Mouse (Mus musculus) CH12.LX (cell line): ENCODE results near the gene Olfr649. TPM values are rescaled to one million over a fixed set of nuclear protein-coding genes. Genes with fewer than 3 reads are reported as not detected.

Source experiments
- DNase-seq: peaks from one replicate; pipeline ENCODE4 v3.0.0-alpha.2; 2013; ENCODE audit errors: extremely low read depth
- H3K27ac ChIP-seq: 2 replicates; pipeline ENCODE4 v1.5.1; 2012; ENCODE audit warnings: low read depth, mild to moderate bottlenecking, control low read depth, moderate library complexity; ENCODE audit not compliant: insufficient read depth
- H3K27me3 ChIP-seq: replicated peaks from 2 replicates; pipeline ENCODE3; 2012; ENCODE audit warnings: inconsistent platforms
- H3K36me3 ChIP-seq, 2 experiments: replicated peaks in 1 of 2; 2 replicates each; pipeline versions ENCODE3 to v1.6.1; 2012; ENCODE audit warnings: inconsistent platforms in 1 of 2, low read length in 1 of 2, mild to moderate bottlenecking in 1 of 2, mixed read lengths in 1 of 2, moderate library complexity in 1 of 2; ENCODE audit not compliant: control insufficient read depth in 1 of 2, insufficient read depth in 1 of 2
- H3K4me1 ChIP-seq, 2 experiments: 2 replicates each; pipeline ENCODE4 v1.6.1; 2012; ENCODE audit warnings: inconsistent platforms in 1 of 2, moderate library complexity in 1 of 2; ENCODE audit not compliant: insufficient read depth in 2 of 2, control insufficient read depth in 1 of 2
- H3K4me2 ChIP-seq: 2 replicates; pipeline ENCODE4 v1.6.1; 2012; ENCODE audit warnings: low read depth, mild to moderate bottlenecking, control low read depth; ENCODE audit not compliant: poor library complexity, insufficient read depth, severe bottlenecking
- H3K4me3 ChIP-seq, 3 experiments: fragments of 150-350 bp in 1 of 3; sonication (generic) in 1 of 3; replicated peaks in 1 of 3; 2 replicates each; pipeline versions ENCODE3 to v1.5.1; 2011 to 2012; ENCODE audit warnings: low read depth in 2 of 3, low read length in 2 of 3, mild to moderate bottlenecking in 2 of 3, moderate library complexity in 2 of 3, control low read depth in 1 of 3, improper control_type of control experiment in 1 of 3, inconsistent platforms in 1 of 3, mixed read lengths in 1 of 3; ENCODE audit not compliant: poor library complexity in 1 of 3
- H3K79me2 ChIP-seq: replicated peaks from 2 replicates; pipeline ENCODE4 v1.6.1; 2012; ENCODE audit warnings: mild to moderate bottlenecking, moderate library complexity; ENCODE audit not compliant: control insufficient read depth, poor library complexity, insufficient read depth, severe bottlenecking; ENCODE audit errors: extremely low read depth
- H3K9ac ChIP-seq: 2 replicates; pipeline ENCODE4 v1.6.1; 2012; ENCODE audit warnings: low read depth, mild to moderate bottlenecking, control low read depth, moderate library complexity; ENCODE audit not compliant: insufficient read depth
- H3K9me3 ChIP-seq: replicated peaks from 2 replicates; pipeline ENCODE3; 2012; ENCODE audit warnings: low read length, inconsistent platforms, mixed read lengths
- BHLHE40 ChIP-seq: IDR thresholded peaks from 2 replicates; pipeline ENCODE4 v1.6.1; 2011; ENCODE audit warnings: mild to moderate bottlenecking, low read depth, low read length, improper control_type of control experiment
- CHD1 ChIP-seq: IDR thresholded peaks from 2 replicates; pipeline ENCODE4 v1.6.1; 2012; ENCODE audit warnings: low read depth, low read length, improper control_type of control experiment, inconsistent platforms
- CHD2 ChIP-seq: IDR thresholded peaks from 2 replicates; pipeline ENCODE4 v1.6.1; 2011; ENCODE audit warnings: low read length, improper control_type of control experiment
- CTCF ChIP-seq, 2 experiments: IDR thresholded peaks in 1 of 2; conservative IDR thresholded peaks in 1 of 2; 2 replicates each; pipeline ENCODE4 v1.5.1; 2011 to 2012; ENCODE audit warnings: low read depth in 2 of 2, low read length in 2 of 2, improper control_type of control experiment in 1 of 2, inconsistent platforms in 1 of 2, mild to moderate bottlenecking in 1 of 2, moderate library complexity in 1 of 2
- E2F4 ChIP-seq: IDR thresholded peaks from 2 replicates; pipeline ENCODE4 v1.6.1; 2011; ENCODE audit warnings: low read depth, low read length, improper control_type of control experiment; ENCODE audit not compliant: insufficient replicate concordance
- ELF1 ChIP-seq: IDR thresholded peaks from 2 replicates; pipeline ENCODE4 v1.6.1; 2014; ENCODE audit warnings: low read depth, mild to moderate bottlenecking, inconsistent platforms, low read length, improper control_type of control experiment
- GABPA ChIP-seq: IDR thresholded peaks from 2 replicates; pipeline ENCODE4 v1.6.1; 2012; ENCODE audit warnings: low read depth, low read length, improper control_type of control experiment, inconsistent platforms; ENCODE audit not compliant: insufficient replicate concordance
- HCFC1 ChIP-seq: IDR thresholded peaks from 2 replicates; pipeline ENCODE4 v1.6.1; 2012; ENCODE audit warnings: low read depth, mild to moderate bottlenecking, inconsistent platforms, low read length, improper control_type of control experiment
- JUN ChIP-seq: IDR thresholded peaks from 2 replicates; pipeline ENCODE4 v1.6.1; 2011; ENCODE audit warnings: low read depth, mild to moderate bottlenecking, low read length, improper control_type of control experiment, moderate library complexity; ENCODE audit not compliant: insufficient read depth
- JUND ChIP-seq: conservative IDR thresholded peaks from 2 replicates; pipeline ENCODE4 v1.6.1; 2011; ENCODE audit warnings: low read depth, low read length, improper control_type of control experiment
- MAFK ChIP-seq: IDR thresholded peaks from 2 replicates; pipeline ENCODE4 v1.6.1; 2011; ENCODE audit warnings: low read length, improper control_type of control experiment; ENCODE audit not compliant: insufficient replicate concordance
- MAX ChIP-seq: IDR thresholded peaks from 2 replicates; pipeline ENCODE4 v1.6.1; 2011; ENCODE audit warnings: low read length, improper control_type of control experiment
- MAZ ChIP-seq: IDR thresholded peaks from 2 replicates; pipeline ENCODE4 v1.6.1; 2012; ENCODE audit warnings: low read depth, mild to moderate bottlenecking, inconsistent platforms, low read length, improper control_type of control experiment, moderate library complexity
- NELFE ChIP-seq: IDR thresholded peaks from 2 replicates; pipeline ENCODE4 v1.6.1; 2011; ENCODE audit warnings: low read depth, low read length, improper control_type of control experiment
- NRF1 ChIP-seq: IDR thresholded peaks from 2 replicates; pipeline ENCODE4 v1.6.1; 2014; ENCODE audit warnings: low read depth, mild to moderate bottlenecking, inconsistent platforms, low read length, improper control_type of control experiment, moderate library complexity
- PAX5 ChIP-seq: IDR thresholded peaks from 2 replicates; pipeline ENCODE4 v1.6.1; 2012; ENCODE audit warnings: low read length, inconsistent platforms, mixed read lengths
- POLR2A ChIP-seq: IDR thresholded peaks from 2 replicates; pipeline ENCODE4 v1.6.1; 2011; ENCODE audit warnings: low read depth, mild to moderate bottlenecking, improper control_type of control experiment, low read length
- POLR2AphosphoS2 ChIP-seq: IDR thresholded peaks from 2 replicates; pipeline ENCODE4 v1.6.1; 2011; ENCODE audit warnings: low read depth, low read length, improper control_type of control experiment
- RAD21 ChIP-seq: IDR thresholded peaks from 2 replicates; pipeline ENCODE4 v1.6.1; 2011; ENCODE audit warnings: low read depth, mild to moderate bottlenecking, low read length, improper control_type of control experiment, moderate library complexity
- RCOR1 ChIP-seq: conservative IDR thresholded peaks from 2 replicates; pipeline ENCODE4 v1.6.1; 2012; ENCODE audit warnings: low read depth, mild to moderate bottlenecking, inconsistent platforms, low read length, improper control_type of control experiment
- SIN3A ChIP-seq: IDR thresholded peaks from 2 replicates; pipeline ENCODE4 v1.6.1; 2012; ENCODE audit warnings: low read length, improper control_type of control experiment, inconsistent platforms
- SMC3 ChIP-seq: IDR thresholded peaks from 2 replicates; pipeline ENCODE4 v1.6.1; 2011; ENCODE audit warnings: low read depth, low read length, improper control_type of control experiment
- TCF12 ChIP-seq: IDR thresholded peaks from 2 replicates; pipeline ENCODE4 v1.6.1; 2014; ENCODE audit warnings: low read depth, mild to moderate bottlenecking, inconsistent platforms, low read length, improper control_type of control experiment
- UBTF ChIP-seq: IDR thresholded peaks from 2 replicates; pipeline ENCODE4 v1.6.1; 2012; ENCODE audit warnings: low read depth, mild to moderate bottlenecking, inconsistent platforms, low read length, improper control_type of control experiment, moderate library complexity
- USF1 ChIP-seq: IDR thresholded peaks from 2 replicates; pipeline ENCODE4 v1.6.1; 2014; ENCODE audit warnings: low read depth, mild to moderate bottlenecking, inconsistent platforms, low read length, improper control_type of control experiment
- USF2 ChIP-seq: conservative IDR thresholded peaks from 2 replicates; pipeline ENCODE4 v1.6.1; 2011; ENCODE audit warnings: low read depth, low read length, improper control_type of control experiment
- ZC3H11A ChIP-seq: IDR thresholded peaks from 2 replicates; pipeline ENCODE4 v1.6.1; 2012; ENCODE audit warnings: low read depth, mild to moderate bottlenecking, inconsistent platforms, low read length, improper control_type of control experiment
- ZKSCAN1 ChIP-seq: IDR thresholded peaks from 2 replicates; pipeline ENCODE4 v1.6.1; 2012; ENCODE audit warnings: low read depth, inconsistent platforms, low read length, improper control_type of control experiment, borderline replicate concordance
- ZMIZ1 ChIP-seq: IDR thresholded peaks from 2 replicates; pipeline ENCODE4 v1.6.1; 2012; ENCODE audit warnings: low read depth, mild to moderate bottlenecking, inconsistent platforms, low read length, improper control_type of control experiment
- dilution Hi-C: fragments of 300-500 bp; cut with MboI; formaldehyde crosslinking; loops from 2 replicates; pipeline ENCODE4 v1.14.3; 2020; ENCODE audit warnings: low sequenced_read_pairs; ENCODE audit not compliant: extremely low pct_unique_long_range_greater_than_20kb, extremely low pct_ligation_motif_present
- in situ Hi-C: fragments of 300-500 bp; cut with MboI; formaldehyde crosslinking; loops from 3 replicates; pipeline ENCODE4 v1.14.3; 2019; ENCODE audit warnings: low sequenced_read_pairs, low pct_ligation_motif_present, low pct_unique_long_range_greater_than_20kb, mixed read lengths
- polyA plus RNA-seq: library from polyadenylated mRNA; unstranded; fragments of >175 nt; gene quantifications from 2 replicates; pipeline ENCODE4 v1.2.1, GENCODE M21; 2012; ENCODE audit warnings: low read depth; ENCODE audit not compliant: insufficient read length
- total RNA-seq, 2 experiments: library from RNA; depleted of rRNA; stranded (reverse); fragments of 300-350 nt in 1 of 2; fragments of >200 nt in 1 of 2; gene quantifications; 2 replicates each; pipeline ENCODE4 v1.2.3; 2012 to 2014

The Olfr649 gene
- not detected in 2 replicates for total RNA-seq (2012; rRNA removed)
- total RNA-seq (2014; rRNA removed), result not detected in 2 replicates
- polyA plus RNA-seq, result not detected in 2 replicates

- no peaks in the 10 kb centered on the region for H3K27me3 ChIP-seq
- no peak within 1 kb of the TSS for H3K4me2 ChIP-seq
- no peaks in the 10 kb centered on the region for H3K9me3 ChIP-seq
- in situ Hi-C loops, result loop anchor here (25.0 kb wide), 1 partner anchor 484 kb away; the partner anchor contains the start of gene Olfr243
- dilution Hi-C loops, result no loop called here
- no peaks in the 10 kb centered on the region for H3K4me1 ChIP-seq
- H3K4me3 ChIP-seq, result no peak within 1 kb of the TSS
- no peaks in the 10 kb centered on the region for H3K36me3 ChIP-seq
- no peak for DNase-seq
- H3K27ac ChIP-seq, result no peak within 1 kb of the TSS
- no peak within 1 kb of the TSS for H3K9ac ChIP-seq
- no peak for TF ChIP-seq ZKSCAN1
- TF ChIP-seq ZMIZ1, result no peak
- TF ChIP-seq USF2, result no peak
- TF ChIP-seq GABPA, result no peak
- TF ChIP-seq MAZ, result no peak
- TF ChIP-seq NRF1, result no peak
- TF ChIP-seq TCF12, result no peak
- TF ChIP-seq UBTF, result no peak
- no peak for TF ChIP-seq JUND
- TF ChIP-seq, all 38 proteins: peak for 0
- H3K79me2 ChIP-seq, result no peaks in the 10 kb centered on the region
These were observed at the start of gene Olfr649 for GRCm38 (mm10) chr7:104195885-104196284. Gene Olfr649, minus strand, starts transcription at chr7:104195985.

GRCm38 (mm10) chr7:104244287-104245181 lies 48.7 kb upstream of the Olfr649 start, which contains the start of gene Trim34a:
Gene Trim34a, plus strand, starts transcription at chr7:104244457.
- Histone ChIP-seq H3K79me2 (no peaks in the 10 kb centered on the region; the same call in 1 of the 2 replicates), H3K4me2 (peak within 1 kb of the TSS; percentile 93), H3K36me3 (peaks cover 0 to 3% of the 10 kb centered on the region in 2 experiments), H3K27ac (peak within 1 kb of the TSS; percentile 44; the same call in 1 of the 2 replicates), H3K27me3 (no peaks in the 10 kb centered on the region), H3K9me3 (no peaks in the 10 kb centered on the region), H3K4me3 (peak within 1 kb of the TSS; percentile 71 to 92 (median 84)), H3K4me1 (peaks cover 9 to 44% of the 10 kb centered on the region in 2 experiments; a peak in 3 of 4 replicates), H3K9ac (peak within 1 kb of the TSS; percentile 95)
- in situ Hi-C loops (no loop called here), dilution Hi-C loops (no loop called here)
- DNase-seq, result peak; percentile 91
- TF ChIP-seq USF1, result no peak
- TF ChIP-seq ZKSCAN1, result no peak
- no peak for TF ChIP-seq RCOR1
- TF ChIP-seq CHD1, result no peak
- TF ChIP-seq POLR2AphosphoS2, result no peak
- peak; percentile 47; the same call in 1 of the 2 replicates for TF ChIP-seq ZMIZ1
- TF ChIP-seq PAX5, result no peak
- peak; percentile 75 for TF ChIP-seq ELF1
- TF ChIP-seq HCFC1, result peak; percentile 52; the same call in 1 of the 2 replicates
- no peak for TF ChIP-seq ZC3H11A
- no peak for TF ChIP-seq MAFK
- TF ChIP-seq JUN, result no peak
- peak; percentile 57; the same call in 1 of the 2 replicates for TF ChIP-seq POLR2A
- peak in 1 of 2 experiments; percentile 80; a peak in 2 of 4 replicates for TF ChIP-seq CTCF (conservative IDR thresholded peaks at IDR 0.05 in 1 of 2, IDR thresholded peaks at IDR 0.05 in 1 of 2; ENCODE audit: low read depth in 2 of 2, low read length in 2 of 2)
- 0 out of 2 replicates have a peak, but pooled peaks have one; percentile 35 for TF ChIP-seq NELFE
- TF ChIP-seq TCF12, result no peak
- no peak for TF ChIP-seq JUND
- no peak for TF ChIP-seq E2F4
- TF ChIP-seq MAX, result no peak
- TF ChIP-seq RAD21, result peak; percentile 75
- peak; percentile 69 for TF ChIP-seq SIN3A
- no peak for TF ChIP-seq BHLHE40
- TF ChIP-seq CHD2, result 0 out of 2 replicates have a peak, but pooled peaks have one; percentile 17
- TF ChIP-seq UBTF, result no peak
- peak; percentile 58 for TF ChIP-seq SMC3
- no peak for TF ChIP-seq NRF1
